13 mouse cellular contexts compared by ENCODE assay signal in the genomic region with DNA sequence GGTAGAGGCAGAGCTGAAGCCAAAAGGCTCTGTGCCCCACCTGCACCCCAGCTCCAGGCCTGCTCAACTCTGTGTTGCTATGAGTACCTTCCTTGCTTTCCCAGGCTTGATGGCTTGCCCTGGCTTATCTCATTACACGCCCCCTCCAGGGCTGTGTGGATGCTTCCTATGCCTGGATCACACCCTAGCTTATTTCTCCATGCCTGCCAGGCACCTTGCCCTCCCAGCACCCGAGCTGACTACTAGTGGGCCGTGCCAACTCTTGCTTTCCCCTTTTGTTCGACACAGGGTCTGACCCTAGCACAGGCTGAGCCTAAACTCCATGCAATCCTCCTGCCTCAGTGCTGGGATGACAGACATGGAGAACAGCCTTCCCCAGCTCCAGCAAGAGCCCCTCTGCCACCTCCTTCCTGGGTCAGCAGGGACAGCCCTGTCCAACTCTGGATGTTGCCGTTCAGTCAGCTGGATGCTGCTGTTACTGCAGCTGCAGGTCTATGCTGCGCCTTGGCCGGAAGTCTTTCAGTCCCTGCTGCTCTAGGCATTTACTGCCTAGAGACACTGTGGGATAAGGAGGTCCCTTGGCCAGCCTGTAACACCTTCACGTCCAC. TPM values are rescaled to one million over a fixed set of nuclear protein-coding genes. Genes with fewer than 3 reads are reported as not detected.
DNase-seq lines count a peak whose midpoint lies in the region; ATAC-seq and TF ChIP-seq lines count a peak whose summit lies in the region.
"Had no signal": no experiment of that assay in that cellular context is flagged by ENCODE, and none has a peak within 500 bp of the region (broad histone marks: within the 10 kb centered on the region; RNA-seq: fewer than 3 reads in every experiment).

No protein-coding gene starts in this region.

- H3K4me3 ChIP-seq in neural tube, embryonic 11.5 days (ENCODE audit: low read depth, low read length): no peak overlapping the region
- H3K4me3 ChIP-seq in forebrain, embryonic 13.5 days: peak overlapping the region; percentile 73; the same call in 1 of the 2 replicates
- no peak overlapping the region for H3K4me3 ChIP-seq in hindbrain, postnatal 0 days (ENCODE audit: low read length)

- peaks cover 12% of the 10 kb centered on the region for H3K27me3 ChIP-seq in neural tube, embryonic 11.5 days (ENCODE audit: control insufficient read depth, insufficient read depth, low read length)
- H3K27me3 ChIP-seq in forebrain, embryonic 13.5 days: no peaks in the 10 kb centered on the region
- H3K27me3 ChIP-seq in hindbrain, postnatal 0 days (ENCODE audit: insufficient read depth, low read length): no peaks in the 10 kb centered on the region

- H3K4me1 ChIP-seq in neural tube, embryonic 11.5 days (ENCODE audit: control insufficient read depth, insufficient read depth, low read length): peaks cover 34% of the 10 kb centered on the region
- H3K4me1 ChIP-seq in forebrain, embryonic 13.5 days: peaks cover 93% of the 10 kb centered on the region
- peaks cover 46% of the 10 kb centered on the region for H3K4me1 ChIP-seq in hindbrain, postnatal 0 days (ENCODE audit: insufficient read depth, low read length)

- ATAC-seq in neural tube, embryonic 11.5 days (ENCODE audit: insufficient read depth, low FRiP score, low TSS enrichment): no peak
- no peak for ATAC-seq in forebrain, embryonic 13.5 days
- no peak for ATAC-seq in hindbrain, postnatal 0 days

- H3K9me3 ChIP-seq in neural tube, embryonic 11.5 days (ENCODE audit: control insufficient read depth, low read length): no peaks in the 10 kb centered on the region
- H3K9me3 ChIP-seq in forebrain, embryonic 13.5 days (replicated peaks): no peaks in the 10 kb centered on the region
- H3K9me3 ChIP-seq in hindbrain, postnatal 0 days (ENCODE audit: low read length): no peaks in the 10 kb centered on the region

- 0 out of 2 replicates have a peak overlapping the region, but pooled peaks have one; percentile 32 for H3K9ac ChIP-seq in neural tube, embryonic 11.5 days (ENCODE audit: low read length)
- H3K9ac ChIP-seq in forebrain, embryonic 13.5 days: peak overlapping the region; percentile 99
- peak overlapping the region; percentile 64; the same call in 1 of the 2 replicates for H3K9ac ChIP-seq in hindbrain, postnatal 0 days (replicated peaks; ENCODE audit: low read length)

- H3K4me2 ChIP-seq in neural tube, embryonic 11.5 days (ENCODE audit: low read depth): no peak overlapping the region
- peak overlapping the region; percentile 86 for H3K4me2 ChIP-seq in forebrain, embryonic 13.5 days
- peak overlapping the region; percentile 79; the same call in 1 of the 2 replicates for H3K4me2 ChIP-seq in hindbrain, postnatal 0 days (ENCODE audit: low read depth, low read length)
- H3K4me2 ChIP-seq: heart, embryonic 11.5 days had no signal

- H3K27ac ChIP-seq in neural tube, embryonic 11.5 days (ENCODE audit: low read depth, low read length): no peak overlapping the region
- peak overlapping the region; percentile 98; the same call in 1 of the 2 replicates for H3K27ac ChIP-seq in forebrain, embryonic 13.5 days
- peak overlapping the region; percentile 99 for H3K27ac ChIP-seq in hindbrain, postnatal 0 days

- DNase-seq in neural tube, embryonic 11.5 days (ENCODE audit: low spot score): no peak
- DNase-seq in neural tube, embryonic 10.5 days (ENCODE audit: extremely low spot score, low spot score): no peak
- DNase-seq in hindbrain, postnatal 0 days (ENCODE audit: low spot score): no peak
- DNase-seq in natural killer cell, adult 2 months (ENCODE audit: low spot score in 2 of 2): no peak
- no peak for DNase-seq in frontal cortex, postnatal 36 days (ENCODE audit: low spot score in 2 of 2)
- DNase-seq in adrenal gland, postnatal 4 days (ENCODE audit: low spot score in 2 of 2): no peak
- DNase-seq: kidney, adult 11 months; layer of hippocampus, adult 9-11 months; lung, adult 2 months; right cerebral cortex, adult 18-20 months; thymus, postnatal 4 days had no signal

- no peak for TF ChIP-seq CTCF in hindbrain, postnatal 0 days (IDR thresholded peaks at IDR 0.05; ENCODE audit: low read depth)

- peaks cover 9% of the 10 kb centered on the region for H3K36me3 ChIP-seq in neural tube, embryonic 11.5 days (ENCODE audit: control insufficient read depth, insufficient read depth, low read length)
- peaks cover 32% of the 10 kb centered on the region for H3K36me3 ChIP-seq in forebrain, embryonic 13.5 days (ENCODE audit: poor library complexity, severe bottlenecking)
- peaks cover 10% of the 10 kb centered on the region; the same call in 1 of the 2 replicates for H3K36me3 ChIP-seq in hindbrain, postnatal 0 days (ENCODE audit: insufficient read depth, low read length)

- 74% methylated on average over 8 of the region's 8 CpGs for WGBS in neural tube, embryonic 11.5 days
- 73% methylated on average over 8 of the region's 8 CpGs for WGBS in forebrain, embryonic 13.5 days
- 46% methylated on average over 8 of the region's 8 CpGs for WGBS in hindbrain, postnatal 0 days

RNA-seq across cellular contexts. Expression of a gene that starts 1.9 kb away (rescaled TPM):
- 81.4 and 81.7 TPM in 2 replicates for polyA plus RNA-seq in neural tube, embryonic 11.5 days (2014; fragmentation: Nextera tagmentation; extraction: Ambion mirVana)
- polyA plus RNA-seq in forebrain, embryonic 13.5 days (2015; fragmentation: Nextera tagmentation; extraction: Ambion mirVana): 129 and 140 TPM in 2 replicates
- 358 and 374 TPM in 2 replicates for total RNA-seq in hindbrain, postnatal 0 days (2014; rRNA removed)
- polyA plus RNA-seq in hindbrain, postnatal 0 days (2015; fragmentation: Nextera tagmentation; extraction: Ambion mirVana): 81.3 and 97.6 TPM in 2 replicates
- 10 to 100 TPM in 1 of 2 experiments, 1 to 10 TPM in 1; 9.9 to 10.4 TPM for total RNA-seq in adrenal gland, postnatal 4 days (2021)

RNA-seq across cellular contexts. Expression of a gene that starts 5.4 kb away (rescaled TPM):
- polyA plus RNA-seq in neural tube, embryonic 11.5 days (2014; fragmentation: Nextera tagmentation; extraction: Ambion mirVana): 857 and 860 TPM in 2 replicates
- 805 and 828 TPM in 2 replicates for polyA plus RNA-seq in forebrain, embryonic 13.5 days (2015; fragmentation: Nextera tagmentation; extraction: Ambion mirVana)
- total RNA-seq in hindbrain, postnatal 0 days (2014; rRNA removed): 1,031 and 1,483 TPM in 2 replicates
- polyA plus RNA-seq in hindbrain, postnatal 0 days (2015; fragmentation: Nextera tagmentation; extraction: Ambion mirVana): 676 and 682 TPM in 2 replicates
- 1,000 to 10,000 TPM; 1,413 to 1,504 TPM for total RNA-seq in adrenal gland, postnatal 4 days (2021)

RNA-seq across cellular contexts. Expression of a gene that starts 22.7 kb away (rescaled TPM):
- polyA plus RNA-seq in neural tube, embryonic 11.5 days (2014; fragmentation: Nextera tagmentation; extraction: Ambion mirVana): 37.3 and 40.5 TPM in 2 replicates
- 42.7 and 43.3 TPM in 2 replicates for polyA plus RNA-seq in forebrain, embryonic 13.5 days (2015; fragmentation: Nextera tagmentation; extraction: Ambion mirVana)
- 28.9 and 36.0 TPM in 2 replicates for total RNA-seq in hindbrain, postnatal 0 days (2014; rRNA removed)
- 35.7 and 38.4 TPM in 2 replicates for polyA plus RNA-seq in hindbrain, postnatal 0 days (2015; fragmentation: Nextera tagmentation; extraction: Ambion mirVana)
- 10 to 100 TPM; 30.8 to 31.2 TPM for total RNA-seq in adrenal gland, postnatal 4 days (2021)

RNA-seq across cellular contexts. Expression of a gene that starts 31.7 kb away (rescaled TPM):
- 2.0 and 2.4 TPM in 2 replicates for polyA plus RNA-seq in neural tube, embryonic 11.5 days (2014; fragmentation: Nextera tagmentation; extraction: Ambion mirVana)
- polyA plus RNA-seq in forebrain, embryonic 13.5 days (2015; fragmentation: Nextera tagmentation; extraction: Ambion mirVana): 2.9 and 3.0 TPM in 2 replicates
- total RNA-seq in hindbrain, postnatal 0 days (2014; rRNA removed): 3.8 and 6.7 TPM in 2 replicates
- 11.0 and 11.8 TPM in 2 replicates for polyA plus RNA-seq in hindbrain, postnatal 0 days (2015; fragmentation: Nextera tagmentation; extraction: Ambion mirVana)
- 1 to 10 TPM; 7.7 to 7.8 TPM for total RNA-seq in adrenal gland, postnatal 4 days (2021)

RNA-seq across cellular contexts. Expression of a gene that starts 32.1 kb away (rescaled TPM):
- 4.2 and 5.5 TPM in 2 replicates for polyA plus RNA-seq in neural tube, embryonic 11.5 days (2014; fragmentation: Nextera tagmentation; extraction: Ambion mirVana)
- polyA plus RNA-seq in forebrain, embryonic 13.5 days (2015; fragmentation: Nextera tagmentation; extraction: Ambion mirVana): 2.0 and 3.0 TPM in 2 replicates
- total RNA-seq in hindbrain, postnatal 0 days (2014; rRNA removed): 3.7 TPM in 2 replicates
- 5.2 and 5.5 TPM in 2 replicates for polyA plus RNA-seq in hindbrain, postnatal 0 days (2015; fragmentation: Nextera tagmentation; extraction: Ambion mirVana)
- 10 to 100 TPM; 13.1 to 26.7 TPM for total RNA-seq in adrenal gland, postnatal 4 days (2021)

Comparison
In these comparisons a context has a peak if more than half of its experiments do, and no peak if none do; other contexts are left out.
1. H3K9ac ChIP-seq: peak in every context shown above with its lines; median percentile 99 in forebrain, embryonic 13.5 days; 64 in hindbrain, postnatal 0 days; 32 in neural tube, embryonic 11.5 days.